8 mouse cellular contexts compared by ENCODE assay signal in the genomic region with DNA sequence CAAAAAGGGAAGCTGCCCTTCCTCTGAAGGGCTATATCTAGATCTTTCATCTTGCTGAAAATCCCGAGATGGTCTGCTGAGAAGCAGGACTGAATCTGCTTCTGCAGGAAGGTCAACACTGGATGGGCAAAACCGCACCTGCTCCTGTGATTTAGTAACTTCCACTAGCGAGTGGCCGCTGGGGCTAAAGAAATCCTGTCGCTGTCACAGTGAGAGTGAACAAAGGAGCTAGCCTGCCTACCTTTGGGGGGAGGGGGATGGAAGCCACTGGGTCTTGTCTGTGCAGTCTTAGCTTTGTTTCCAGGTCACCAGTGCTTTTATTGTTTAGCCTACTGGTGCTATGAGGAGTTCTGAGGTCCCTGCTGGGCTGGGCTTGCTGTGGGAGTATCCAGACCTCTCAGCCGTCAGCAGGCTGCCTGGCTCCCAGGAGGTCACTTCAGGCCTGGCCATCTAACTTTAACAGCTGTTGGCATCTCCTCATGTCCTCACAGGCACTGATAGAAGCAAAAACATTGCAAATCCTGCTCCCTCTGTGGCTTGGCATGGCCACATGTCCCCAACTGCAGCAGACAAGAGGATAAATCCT.
DNase-seq lines count a peak whose midpoint lies in the region; ATAC-seq and TF ChIP-seq lines count a peak whose summit lies in the region.

No protein-coding gene starts in this region.

- peak; percentile 19 for DNase-seq in lung, embryonic 14.5 days
- DNase-seq in lung, adult 18-20 months, result no peak
- no peak for DNase-seq in forebrain, postnatal 0 days
- peak; percentile 77 for DNase-seq in retina, postnatal 1 day
- no peak for DNase-seq in right cerebral cortex, adult 18-20 months
- DNase-seq in urinary bladder, postnatal 36 days (ENCODE audit: low spot score in 2 of 2), result no peak

- 41% methylated on average over 6 of the region's 6 CpGs for WGBS in lung, embryonic 14.5 days
- WGBS in forebrain, postnatal 0 days, result 22% methylated on average over 6 of the region's 6 CpGs
- 10% methylated on average over 6 of the region's 6 CpGs for WGBS in hindbrain, embryonic 12.5 days

- H3K4me1 ChIP-seq in lung, embryonic 14.5 days (ENCODE audit: insufficient read depth), result peaks cover 3% of the 10 kb centered on the region; the same call in 1 of the 2 replicates
- H3K4me1 ChIP-seq in forebrain, postnatal 0 days (ENCODE audit: insufficient read depth), result peaks cover 58% of the 10 kb centered on the region
- peaks cover 58% of the 10 kb centered on the region for H3K4me1 ChIP-seq in hindbrain, embryonic 12.5 days

- TF ChIP-seq CTCF in lung, embryonic 14.5 days (IDR thresholded peaks at IDR 0.05; ENCODE audit: low read depth), result no peak
- no peak for TF ChIP-seq CTCF in forebrain, postnatal 0 days (IDR thresholded peaks at IDR 0.05; ENCODE audit: low read depth)

- no peak overlapping the region for H3K27ac ChIP-seq in lung, embryonic 14.5 days (ENCODE audit: low read depth)
- peak overlapping the region; percentile 69 for H3K27ac ChIP-seq in forebrain, postnatal 0 days (ENCODE audit: low read depth, low read length)
- H3K27ac ChIP-seq in hindbrain, embryonic 12.5 days, result peak overlapping the region; percentile 83

- no peaks in the 10 kb centered on the region for H3K9me3 ChIP-seq in lung, embryonic 14.5 days (ENCODE audit: low read depth, low read length)
- H3K9me3 ChIP-seq in forebrain, postnatal 0 days (ENCODE audit: low read length), result no peaks in the 10 kb centered on the region
- H3K9me3 ChIP-seq in hindbrain, embryonic 12.5 days (replicated peaks), result no peaks in the 10 kb centered on the region

- H3K4me3 ChIP-seq in lung, embryonic 14.5 days (ENCODE audit: low read depth, low read length), result no peak overlapping the region
- H3K4me3 ChIP-seq in forebrain, postnatal 0 days (ENCODE audit: low read depth, low read length), result no peak overlapping the region
- no peak overlapping the region for H3K4me3 ChIP-seq in hindbrain, embryonic 12.5 days

- ATAC-seq in lung, embryonic 14.5 days (ENCODE audit: insufficient read depth), result no peak
- no peak for ATAC-seq in forebrain, postnatal 0 days
- ATAC-seq in hindbrain, embryonic 12.5 days (ENCODE audit: low FRiP score), result 0 out of 2 replicates have a peak, but pooled peaks have one; percentile 6
- ATAC-seq in frontal cortex, adult (ENCODE audit: low TSS enrichment), result no peak

- H3K36me3 ChIP-seq in lung, embryonic 14.5 days (ENCODE audit: insufficient read depth), result no peaks in the 10 kb centered on the region
- no peaks in the 10 kb centered on the region for H3K36me3 ChIP-seq in forebrain, postnatal 0 days (ENCODE audit: insufficient read depth)
- no peaks in the 10 kb centered on the region for H3K36me3 ChIP-seq in hindbrain, embryonic 12.5 days

- no peaks in the 10 kb centered on the region for H3K27me3 ChIP-seq in lung, embryonic 14.5 days (ENCODE audit: insufficient read depth, low read length)
- H3K27me3 ChIP-seq in forebrain, postnatal 0 days (ENCODE audit: insufficient read depth, low read length), result no peaks in the 10 kb centered on the region
- no peaks in the 10 kb centered on the region for H3K27me3 ChIP-seq in hindbrain, embryonic 12.5 days

- no peak overlapping the region for H3K4me2 ChIP-seq in lung, embryonic 14.5 days
- no peak overlapping the region for H3K4me2 ChIP-seq in forebrain, postnatal 0 days (ENCODE audit: low read depth)
- 0 out of 2 replicates have a peak overlapping the region, but pooled peaks have one; percentile 13 for H3K4me2 ChIP-seq in hindbrain, embryonic 12.5 days (replicated peaks)

- no peak overlapping the region for H3K9ac ChIP-seq in lung, embryonic 14.5 days
- no peak overlapping the region for H3K9ac ChIP-seq in forebrain, postnatal 0 days
- no peak overlapping the region for H3K9ac ChIP-seq in hindbrain, embryonic 12.5 days

Comparison
In these comparisons a context has a peak if more than half of its experiments do, and no peak if none do; other contexts are left out.
1. DNase-seq: peak in lung, embryonic 14.5 days (single experiment) and retina, postnatal 1 day (single experiment); none in lung, adult 18-20 months (0 of 2), forebrain, postnatal 0 days (single experiment), right cerebral cortex, adult 18-20 months (single experiment) and urinary bladder, postnatal 36 days (0 of 2).